Mouse (Mus musculus): ENCODE results near the gene Prpf38a.

GRCm38 (mm10) chr4:108619587-108620341 is 40.6 kb upstream of the Prpf38a start, which contains the start of gene Cc2d1b:
- TF ChIP-seq CTCF (IDR thresholded peaks at IDR 0.05; ENCODE audit: low read depth) (peak; percentile 17; the same call in 1 of the 2 replicates), EP300 (optimal IDR thresholded peaks at IDR 0.05) (no peak)

Measured in stomach, postnatal 0 days (tissue).